Comparison of ENCODE assay signal across 8 mouse cellular contexts in the genomic region with DNA sequence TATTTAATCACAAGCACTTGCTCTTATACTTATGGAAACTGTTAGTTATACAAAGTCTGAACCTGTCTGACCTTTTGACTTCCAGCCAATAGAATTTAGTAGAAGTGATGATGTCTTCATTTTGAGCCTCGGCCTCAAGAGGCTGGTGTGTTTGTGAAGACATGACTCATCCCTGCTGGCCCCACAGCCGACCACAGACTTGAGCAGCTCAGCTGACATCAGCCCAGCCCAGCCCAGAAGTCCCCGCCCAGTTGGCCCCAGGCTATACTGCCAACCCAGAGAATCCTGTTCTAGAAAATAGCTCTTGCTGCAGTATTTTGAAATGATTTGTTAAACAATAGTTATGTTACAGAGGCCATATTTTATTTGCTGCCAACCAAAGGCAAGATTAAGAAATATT.
DNase-seq lines count a peak whose midpoint lies in the region; ATAC-seq and TF ChIP-seq lines count a peak whose summit lies in the region.

No protein-coding gene starts in this region.

- ATAC-seq in lung, postnatal 0 days, result peak; percentile 100

- no peak for TF ChIP-seq CTCF in lung, postnatal 0 days (IDR thresholded peaks at IDR 0.05)

- H3K27me3 ChIP-seq in heart, embryonic 10.5 days (ENCODE audit: insufficient read depth, poor library complexity, severe bottlenecking), result no peaks in the 10 kb centered on the region
- H3K27me3 ChIP-seq in lung, postnatal 0 days (replicated peaks; ENCODE audit: insufficient read depth, low read length), result no peaks in the 10 kb centered on the region

- H3K36me3 ChIP-seq in heart, embryonic 10.5 days, result no peaks in the 10 kb centered on the region
- no peaks in the 10 kb centered on the region for H3K36me3 ChIP-seq in lung, postnatal 0 days (ENCODE audit: insufficient read depth, low read length)

- no peak overlapping the region for H3K9ac ChIP-seq in lung, postnatal 0 days (replicated peaks; ENCODE audit: low read depth)

- no peaks in the 10 kb centered on the region for H3K9me3 ChIP-seq in heart, embryonic 10.5 days
- no peaks in the 10 kb centered on the region for H3K9me3 ChIP-seq in lung, postnatal 0 days (ENCODE audit: low read length)

- TF ChIP-seq EP300 in lung, postnatal 0 days (IDR thresholded peaks at IDR 0.05), result peak; percentile 87

- no peaks in the 10 kb centered on the region for H3K4me1 ChIP-seq in heart, embryonic 10.5 days
- no peaks in the 10 kb centered on the region for H3K4me1 ChIP-seq in lung, postnatal 0 days (ENCODE audit: insufficient read depth, low read depth, low read length)

- H3K4me2 ChIP-seq in lung, postnatal 0 days (replicated peaks; ENCODE audit: low read depth, low read length), result no peak overlapping the region

- DNase-seq in heart, adult 11 months, result peak; percentile 97
- no peak for DNase-seq in heart, embryonic 10.5 days (ENCODE audit: low spot score)
- peak; percentile 49 for DNase-seq in R1 (ENCODE audit: low read depth, low spot score)
- DNase-seq in gonadal fat pad, adult 2 months (ENCODE audit: low read depth), result peak; percentile 59
- DNase-seq in lung, postnatal 0 days (ENCODE audit: low spot score), result peak; percentile 96
- no peak for DNase-seq in layer of hippocampus, postnatal 36 days
- DNase-seq in thymus, postnatal 14 days, result no peak
- DNase-seq in layer of hippocampus, adult 8-10 months (ENCODE audit: low spot score in 2 of 2), result no peak

- H3K27ac ChIP-seq in heart, embryonic 10.5 days, result no peak overlapping the region
- no peak overlapping the region for H3K27ac ChIP-seq in lung, postnatal 0 days (ENCODE audit: low read length)

- whole genome bisulfite sequencing in heart, embryonic 10.5 days, result 30% methylated on average over 3 of the region's 3 CpGs
- 14% methylated on average over 3 of the region's 3 CpGs for WGBS in lung, postnatal 0 days

- no peak overlapping the region for H3K4me3 ChIP-seq in heart, embryonic 10.5 days
- no peak overlapping the region for H3K4me3 ChIP-seq in lung, postnatal 0 days (ENCODE audit: low read depth, low read length)

Comparison
In these comparisons a context has a peak if more than half of its experiments do, and no peak if none do; other contexts are left out.
1. DNase-seq: peak in heart, adult 11 months (single experiment), R1 (single experiment), gonadal fat pad, adult 2 months (single experiment) and lung, postnatal 0 days (single experiment); none in heart, embryonic 10.5 days (single experiment), layer of hippocampus, postnatal 36 days (0 of 2), thymus, postnatal 14 days (single experiment) and layer of hippocampus, adult 8-10 months (0 of 2).